Mouse (Mus musculus) CH12F3 (cell line): ENCODE results near the gene Cacng3.

Experiments
- in situ Hi-C: fragments of 300-500 bp; cut with MboI; formaldehyde crosslinking; loops from 2 replicates; pipeline ENCODE4 v1.14.3; 2020; ENCODE audit warnings: low sequenced_read_pairs

Gene Cacng3

DNA sequence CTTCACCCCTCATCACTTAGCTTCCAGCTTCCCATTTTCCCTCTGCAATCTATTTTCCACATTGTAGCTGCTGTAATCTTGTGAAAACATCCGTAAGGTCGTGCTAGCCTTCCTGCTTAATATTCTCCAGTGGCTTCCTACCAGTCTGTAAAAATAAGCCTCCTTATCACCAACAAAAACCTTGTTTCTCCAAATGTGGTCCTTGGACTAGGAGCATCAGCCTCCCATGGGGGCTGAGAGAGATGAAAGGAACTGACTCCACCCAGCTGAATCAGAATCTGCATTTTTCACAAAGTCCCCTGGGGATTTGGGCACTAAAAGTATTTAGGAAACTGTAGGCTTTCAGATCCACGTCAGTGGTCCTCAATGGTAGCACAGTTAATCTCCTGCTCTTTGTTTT lies 46.0 kb downstream of the Cacng3 start:
- in situ Hi-C loops = no loop called here

- in situ Hi-C loops = no loop called here
Observed at GRCm38 (mm10) chr7:122718540-122718939, 48.2 kb downstream of the Cacng3 start.

- in situ Hi-C loops = no loop called here
Observed at GRCm38 (mm10) chr7:122723358-122723876, 53.1 kb downstream of the Cacng3 start.

- in situ Hi-C loops = no loop called here
Observed at GRCm38 (mm10) chr7:122726376-122726775, 56.1 kb downstream of the Cacng3 start.

GRCm38 (mm10) chr7:122728186-122728585 lies 57.9 kb downstream of the Cacng3 start:
- in situ Hi-C loops = no loop called here

DNA sequence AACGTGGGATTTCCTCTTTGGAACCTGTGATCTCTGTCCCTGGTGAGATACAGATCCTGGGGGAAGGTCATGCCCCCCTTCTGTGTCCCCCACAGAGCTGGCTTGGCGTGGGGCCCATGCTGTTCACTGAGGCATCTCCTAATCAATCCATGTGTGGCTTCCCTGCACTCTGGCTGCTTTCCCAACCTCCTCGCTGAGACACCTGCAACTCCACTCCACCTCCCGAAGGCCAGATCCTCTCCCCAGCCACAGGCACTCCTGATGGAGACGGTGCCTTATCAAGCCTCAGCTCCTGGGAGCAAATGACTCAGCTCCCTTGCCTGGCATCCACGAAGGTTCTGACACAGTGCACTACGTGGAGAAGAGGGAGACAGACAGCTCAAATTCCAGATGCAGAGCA lies 58.6 kb downstream of the Cacng3 start:
- in situ Hi-C loops = no loop called here

GRCm38 (mm10) chr7:122735323-122735722 lies 65.0 kb downstream of the Cacng3 start:
- in situ Hi-C loops = no loop called here

- in situ Hi-C loops = no loop called here
Observed at GRCm38 (mm10) chr7:122738541-122738940, 68.2 kb downstream of the Cacng3 start.

GRCm38 (mm10) chr7:122740663-122741062 lies 70.4 kb downstream of the Cacng3 start:
- in situ Hi-C loops = no loop called here

DNA sequence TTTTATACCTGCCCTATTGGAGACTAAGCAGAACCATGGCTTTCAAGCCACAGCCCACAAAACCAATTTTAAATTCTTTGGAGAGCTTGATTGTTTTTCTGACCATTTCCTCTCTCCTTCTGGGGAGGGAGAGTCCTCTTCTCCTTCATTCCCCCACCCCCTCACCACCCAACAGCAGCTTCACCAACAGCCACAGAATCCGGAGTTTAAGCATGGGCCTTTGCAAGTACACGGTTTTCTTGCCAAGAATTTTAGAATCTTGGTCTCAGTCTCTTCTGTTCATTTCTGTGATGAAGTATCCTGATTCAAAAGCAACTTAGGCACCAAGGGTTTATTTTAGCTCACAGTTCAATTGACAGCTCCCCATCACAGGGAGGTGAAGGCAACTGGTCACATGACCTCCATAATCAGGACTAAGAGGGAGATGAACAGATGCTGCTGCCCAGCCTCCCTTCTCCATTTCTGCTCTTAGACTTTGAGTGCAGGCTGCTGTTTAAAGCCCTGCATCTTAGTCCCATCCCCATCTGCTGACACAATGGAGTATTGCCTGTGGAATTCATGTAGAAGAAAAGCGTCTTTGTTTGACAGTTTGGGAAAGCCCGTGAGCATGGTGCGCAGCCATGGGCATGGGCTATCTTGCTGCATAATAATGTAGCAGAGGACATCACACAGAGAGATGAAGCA lies 85.8 kb downstream of the Cacng3 start:
- in situ Hi-C loops = no loop called here

- in situ Hi-C loops = no loop called here
Observed at GRCm38 (mm10) chr7:122758645-122759044, 88.4 kb downstream of the Cacng3 start.

DNA sequence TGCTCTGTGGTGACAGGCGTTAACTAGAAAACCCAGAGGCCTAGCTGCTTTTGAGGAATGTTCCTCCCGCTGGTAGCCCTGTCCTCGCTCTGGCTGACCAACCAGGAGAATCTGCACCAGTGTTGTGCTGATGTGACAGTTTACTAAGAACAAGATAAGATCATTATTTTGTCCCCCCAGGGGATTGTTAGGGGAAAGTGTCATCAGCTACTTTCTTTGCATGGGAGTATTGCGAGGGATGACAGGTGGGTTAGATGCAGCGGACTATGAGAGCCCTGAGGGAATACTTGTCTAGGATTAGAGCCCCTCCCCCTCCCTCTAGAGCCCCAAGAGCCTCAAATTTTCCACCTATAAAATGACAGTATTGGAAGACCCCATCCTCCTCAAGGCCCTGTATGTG lies 94.2 kb downstream of the Cacng3 start:
- in situ Hi-C loops = no loop called here

- in situ Hi-C loops = no loop called here
Observed at GRCm38 (mm10) chr7:122768292-122769020, 98.2 kb downstream of the Cacng3 start.

DNA sequence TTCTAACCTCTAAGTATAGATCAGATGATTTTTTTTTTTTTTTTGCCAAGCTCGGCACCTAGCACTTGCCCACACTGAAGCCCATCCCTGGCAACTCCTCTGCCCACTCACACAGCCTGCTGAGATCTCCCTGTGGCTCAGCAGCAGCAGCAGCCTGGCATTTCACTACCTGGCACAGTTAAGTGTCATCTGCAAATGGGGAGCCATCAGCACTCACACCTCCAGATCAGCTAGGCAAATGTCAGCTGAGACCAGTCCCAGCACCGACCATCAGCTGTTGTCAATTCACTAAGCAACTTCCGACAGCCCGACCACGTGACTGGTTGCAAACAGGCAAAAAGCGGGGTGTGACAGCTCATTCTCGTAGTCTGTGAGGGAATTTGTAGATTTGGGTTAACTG lies 109.3 kb downstream of the Cacng3 start:
- in situ Hi-C loops = no loop called here

DNA sequence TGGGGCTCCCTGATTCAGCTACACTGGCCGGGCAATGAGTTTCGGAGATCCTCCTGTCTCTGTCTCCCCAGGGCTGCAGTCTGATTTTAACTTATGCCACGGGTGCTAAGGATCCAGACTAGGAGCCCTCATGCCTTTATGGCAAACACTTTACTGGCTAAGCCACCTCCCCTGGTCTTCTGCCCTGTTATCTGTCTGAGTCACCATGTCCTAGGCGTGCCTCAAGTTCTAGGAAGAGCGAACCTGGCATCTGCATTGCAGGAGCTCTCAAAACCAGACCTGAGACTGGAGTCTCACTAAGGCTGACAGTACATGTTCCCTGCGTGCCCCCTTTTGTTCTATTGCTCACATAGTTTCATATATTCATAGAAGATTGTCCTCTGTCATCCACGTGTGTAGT lies 119.6 kb downstream of the Cacng3 start:
- in situ Hi-C loops = no loop called here

DNA sequence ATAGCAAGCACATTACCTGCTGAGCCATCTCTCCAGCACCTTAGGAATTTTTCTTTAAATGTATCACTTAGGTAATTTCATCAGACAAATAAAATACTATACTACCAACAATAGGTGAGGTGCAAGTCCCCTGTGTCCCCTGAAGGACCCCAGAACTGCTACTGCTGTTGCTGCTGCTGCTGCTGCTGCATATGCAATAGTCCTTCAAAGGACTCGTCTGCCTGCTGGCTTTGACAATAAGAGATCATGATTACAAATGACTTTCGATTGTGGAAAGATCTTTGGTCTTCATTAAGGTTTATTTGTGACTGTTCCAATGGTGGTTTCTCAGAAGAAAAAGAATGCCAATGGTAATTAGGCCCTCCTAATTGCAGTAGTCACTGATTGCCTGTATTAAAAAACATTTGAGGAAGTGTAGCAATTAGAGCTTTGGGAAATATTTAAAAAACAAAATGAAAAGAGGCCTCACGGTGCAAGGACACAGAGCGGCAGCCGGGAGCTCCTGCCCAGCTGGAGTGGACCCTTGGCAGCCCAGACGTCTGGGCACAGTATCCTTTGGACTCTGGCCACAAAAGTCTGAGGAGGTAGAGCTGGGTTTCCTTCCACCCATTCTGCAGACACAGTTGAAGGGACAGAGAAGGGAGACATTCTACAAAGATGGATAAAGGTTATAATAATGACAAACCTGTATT lies 123.5 kb downstream of the Cacng3 start:
- in situ Hi-C loops = no loop called here

DNA sequence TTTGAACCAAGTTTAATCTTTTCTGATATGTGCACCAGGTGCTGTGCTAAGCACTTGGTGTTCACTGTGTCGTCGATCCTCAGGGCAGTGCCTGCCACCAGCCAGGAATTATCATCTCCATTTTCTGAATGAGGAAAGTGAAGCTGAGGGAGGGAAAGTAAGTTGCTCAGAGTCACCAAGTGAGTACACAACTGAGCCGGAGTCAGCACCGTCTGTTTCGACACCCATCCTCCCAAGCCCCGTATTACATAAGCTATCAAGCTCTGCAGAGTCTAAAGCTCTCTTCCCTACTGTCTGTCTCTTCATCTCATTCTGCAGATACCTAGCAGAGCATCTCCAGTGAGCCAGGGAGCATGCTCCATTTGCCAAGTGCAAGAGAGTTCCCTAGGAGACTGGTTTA lies 124.8 kb downstream of the Cacng3 start:
- in situ Hi-C loops = no loop called here

GRCm38 (mm10) chr7:122800821-122801220 lies 130.5 kb downstream of the Cacng3 start:
- in situ Hi-C loops = no loop called here

GRCm38 (mm10) chr7:122803839-122804496 lies 133.7 kb downstream of the Cacng3 start:
- in situ Hi-C loops = no loop called here

DNA sequence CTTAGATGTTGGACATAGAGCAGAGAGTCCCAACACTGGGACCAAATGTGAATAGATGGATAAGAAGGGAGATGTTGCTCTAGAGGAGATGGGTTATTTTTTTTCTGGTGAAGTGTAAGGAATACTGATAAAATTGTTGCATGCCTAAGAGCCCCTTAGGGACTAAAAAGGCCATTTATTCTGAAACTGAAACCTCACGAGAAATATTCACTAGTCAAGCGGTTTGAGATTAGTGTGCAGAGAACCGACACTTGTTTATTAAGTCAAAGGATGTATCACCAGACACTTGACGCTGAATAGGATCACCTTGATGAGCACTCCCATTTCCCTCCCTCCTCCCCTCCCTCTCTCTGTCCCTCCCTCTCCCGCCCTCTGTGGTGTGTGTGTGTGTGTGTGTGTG lies 136.2 kb downstream of the Cacng3 start:
- in situ Hi-C loops = no loop called here

DNA sequence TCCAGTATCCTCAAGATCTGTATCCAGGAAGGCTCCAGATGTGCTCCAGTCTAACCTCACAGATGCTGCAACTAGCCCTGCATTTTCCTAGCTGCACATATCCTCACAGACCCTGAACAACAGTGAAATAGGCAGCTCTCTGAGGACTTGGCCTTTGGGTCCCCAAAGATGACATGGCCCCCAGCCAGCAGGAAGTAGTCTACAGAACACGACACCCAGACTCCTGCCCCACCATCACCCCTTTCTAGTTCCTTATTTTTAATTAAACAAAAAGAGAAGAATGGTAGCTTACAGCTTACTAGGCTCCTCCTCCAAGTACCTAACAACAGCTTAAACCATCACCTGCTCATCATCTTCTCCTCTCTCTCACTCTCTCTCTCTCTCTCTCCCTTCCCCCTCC lies 143.4 kb downstream of the Cacng3 start:
- in situ Hi-C loops = no loop called here
